ENCODE assay signal across 8 mouse cellular contexts in the genomic region with DNA sequence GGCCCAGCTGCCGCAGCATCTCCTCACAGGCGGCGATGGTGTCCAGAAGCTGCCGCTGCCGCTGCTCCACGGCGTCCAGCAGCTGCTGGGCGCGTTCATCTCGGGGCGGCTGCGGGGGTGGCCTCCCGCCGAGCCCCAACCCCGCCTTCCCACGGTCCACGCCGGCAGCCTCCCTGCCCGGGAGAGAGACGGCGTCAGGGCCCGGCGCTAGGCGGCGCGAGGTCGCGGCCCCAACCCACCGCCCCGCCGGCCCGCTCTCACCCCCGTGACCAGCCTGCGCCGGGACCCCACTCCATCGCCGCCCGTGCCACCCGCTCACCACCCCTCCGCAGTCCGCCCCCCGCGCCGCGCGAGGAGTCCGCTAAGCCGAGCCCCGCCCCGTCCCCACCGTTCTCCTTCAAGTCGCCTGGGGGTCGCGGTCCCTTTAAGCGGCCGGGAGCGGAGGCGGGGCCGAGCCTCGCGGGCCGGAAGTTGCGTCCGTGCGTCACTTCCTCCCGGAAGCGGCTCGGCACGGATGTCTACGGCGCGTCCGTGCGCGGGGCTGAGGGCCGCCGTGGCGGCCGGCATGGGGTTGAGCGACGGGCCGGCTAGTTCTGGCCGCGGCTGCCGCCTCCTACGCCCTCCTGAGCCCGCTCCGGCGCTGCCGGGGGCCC. TPM values are rescaled to one million over a fixed set of nuclear protein-coding genes. Genes with fewer than 3 reads are reported as not detected.
A peak's percentile ranks its signal among the peaks of the same experiment; 100 is the strongest.
DNase-seq lines count a peak whose midpoint lies in the region; ATAC-seq and TF ChIP-seq lines count a peak whose summit lies in the region.

Gene Yrdc (plus strand): TSS at position 419 of the 653 bp plus-strand sequence.

- peak within 1 kb of the TSS; percentile 85 for H3K4me3 ChIP-seq in forebrain, embryonic 15.5 days
- peak within 1 kb of the TSS; percentile 69 for H3K4me3 ChIP-seq in lung, adult 2 months (replicated peaks; ENCODE audit: extremely low read depth, low read depth, low read length)

- no peaks in the 10 kb centered on the region for H3K27me3 ChIP-seq in forebrain, embryonic 15.5 days

- intact Hi-C loops in heart, postnatal 25 days (cut with DNase I), result loop anchor here (2.0 to 10.0 kb wide), 2 partner anchors 136 to 214 kb away; partner anchors contain the start of genes Dnali1, Sf3a3 and Snip1

- DNase-seq in ES-CJ7 (ENCODE audit: low read depth, low spot score), result peak; percentile 93
- DNase-seq in cerebellum, adult 11 months, result peak; percentile 92
- DNase-seq in heart, postnatal 25 days (ENCODE audit: low spot score), result peak; percentile 89
- DNase-seq in layer of hippocampus, adult 18-20 months (ENCODE audit: low spot score in 2 of 2), result peak; percentile 91 to 96
- peak; percentile 95 for DNase-seq in lung, adult 2 months
- peak; percentile 88 for DNase-seq in thymus, adult 18-20 months

- peaks cover 33% of the 10 kb centered on the region for H3K4me1 ChIP-seq in forebrain, embryonic 15.5 days
- peaks cover 13% of the 10 kb centered on the region for H3K4me1 ChIP-seq in lung, adult 2 months (ENCODE audit: control insufficient read depth, insufficient read depth, low read length)

- peak within 1 kb of the TSS; percentile 96 for H3K27ac ChIP-seq in forebrain, embryonic 15.5 days (replicated peaks)

- TF ChIP-seq CTCF in lung, adult 2 months (IDR thresholded peaks at IDR 0.05; ENCODE audit: insufficient read depth, low read length), result no peak

- no peaks in the 10 kb centered on the region for H3K9me3 ChIP-seq in forebrain, embryonic 15.5 days

- WGBS in forebrain, embryonic 15.5 days, result under 1% methylated on average over 77 of the region's 90 CpGs
- 1% methylated on average over 86 of the region's 90 CpGs for WGBS in lung, adult 2 months

- peak; percentile 96 for ATAC-seq in forebrain, embryonic 15.5 days (replicated peaks)
- ATAC-seq in neutrophil, adult 5-6 weeks (ENCODE audit: extremely low read depth, insufficient number of reproducible peaks, low FRiP score, poor library complexity, severe bottlenecking), result peak; percentile 79

- H3K4me2 ChIP-seq in forebrain, embryonic 15.5 days (replicated peaks), result peak within 1 kb of the TSS; percentile 82

- H3K9ac ChIP-seq in forebrain, embryonic 15.5 days (replicated peaks), result peak within 1 kb of the TSS; percentile 87

- TF ChIP-seq POLR2A in lung, adult 2 months (IDR thresholded peaks at IDR 0.05; ENCODE audit: borderline replicate concordance, extremely low read depth, low read depth, low read length), result peak; percentile 46; the same call in 1 of the 2 replicates

- peaks cover 26% of the 10 kb centered on the region for H3K36me3 ChIP-seq in forebrain, embryonic 15.5 days

RNA-seq across cellular contexts. Expression of gene Yrdc, which starts in this region (rescaled TPM):
- 51.1 and 59.3 TPM in 2 replicates for polyA plus RNA-seq in forebrain, embryonic 15.5 days (2015; fragmentation: Nextera tagmentation; extraction: Ambion mirVana)
- total RNA-seq in heart, postnatal 25 days (2021), result 10 to 100 TPM; 16.1 to 16.6 TPM
- total RNA-seq in layer of hippocampus, adult 18-20 months (2021), result 10 to 100 TPM; 34.3 to 36.6 TPM
- polyA plus RNA-seq in lung, adult 2 months (2012; rRNA removed), result 28.6 and 38.0 TPM in 2 replicates
- total RNA-seq in neutrophil, adult 5-6 weeks (2017), result 22.5 and 30.2 TPM in 2 replicates

Comparison
In these comparisons a context has a peak if more than half of its experiments do, and no peak if none do; other contexts are left out.
1. Peak in every context shown above with its lines: DNase-seq, ATAC-seq, H3K4me3 ChIP-seq and H3K27ac ChIP-seq.